Mouse (Mus musculus): ENCODE measurements around the gene Sec13. TPM values are rescaled to one million over a fixed set of nuclear protein-coding genes. Genes with fewer than 3 reads are reported as not detected.
"Not testable (repeated sequence)": the region's sequence is repeated elsewhere in the genome, so short reads cannot be mapped to it uniquely, and the experiment has no call there.

The Sec13 gene
- total RNA-seq, 2 experiments from 2014 or later, result 102 to 106 TPM

- DNase-seq; intact Hi-C loops (cut with DNase I): not testable (repeated sequence)
These were observed 27.2 kb downstream of the Sec13 start for GRCm38 (mm10) chr6:113713389-113713788.

- no peak for DNase-seq
- intact Hi-C loops (cut with DNase I), result no loop called here
These were observed 27.8 kb downstream of the Sec13 start for GRCm38 (mm10) chr6:113712718-113713117.

GRCm38 (mm10) chr6:113697222-113698205 is 43.0 kb downstream of the Sec13 start:
- DNase-seq, result peak in 1 of 2 experiments; percentile 68
- intact Hi-C loops (cut with DNase I), result loop anchor here (2.0 to 10.0 kb wide), 3 partner anchors 43 to 393 kb away; partner anchors contain the start of genes Brpf1, Irak2 and Sec13

GRCm38 (mm10) chr6:113696582-113697221 is 43.8 kb downstream of the Sec13 start, which contains the start of gene Tatdn2:
Tatdn2 (plus strand) TSS chr6:113697050.
- peak; percentile 97 to 98 for DNase-seq
- intact Hi-C loops (cut with DNase I), result loop anchor here (5.0 to 10.0 kb wide), 2 partner anchors 59 to 392 kb away; partner anchors contain the start of genes Brpf1 and Irak2

- peak; percentile 16 to 20 for DNase-seq
- intact Hi-C loops (cut with DNase I), result loop anchor here (5.0 to 10.0 kb wide), 2 partner anchors 59 to 391 kb away; partner anchors contain the start of genes Brpf1 and Irak2
These were observed 44.7 kb downstream of the Sec13 start for GRCm38 (mm10) chr6:113695766-113696355.

- no peak for DNase-seq
- intact Hi-C loops (cut with DNase I), result loop anchor here (5.0 to 10.0 kb wide), 2 partner anchors 58 to 390 kb away; partner anchors contain the start of genes Brpf1 and Irak2
These were observed 45.3 kb downstream of the Sec13 start for GRCm38 (mm10) chr6:113695203-113695602.

- no peak for DNase-seq
- intact Hi-C loops (cut with DNase I), result loop anchor here (10.0 kb wide), 1 partner anchor 389 kb away; the partner anchor contains the start of gene Brpf1
These were observed 47.2 kb downstream of the Sec13 start for GRCm38 (mm10) chr6:113693377-113693776.

GRCm38 (mm10) chr6:113692661-113693133 is 47.8 kb downstream of the Sec13 start:
- intact Hi-C loops (cut with DNase I), result loop anchor here (10.0 kb wide), 1 partner anchor 388 kb away; the partner anchor contains the start of gene Brpf1
- no peak for DNase-seq

GRCm38 (mm10) chr6:113691084-113691462 is 49.5 kb downstream of the Sec13 start:
- intact Hi-C loops (cut with DNase I), result loop anchor here (10.0 kb wide), 1 partner anchor 386 kb away; the partner anchor contains the start of gene Brpf1
- DNase-seq, result no peak

GRCm38 (mm10) chr6:113690400-113691083 is 50.0 kb downstream of the Sec13 start:
- peak; percentile 64 to 72 for DNase-seq
- intact Hi-C loops (cut with DNase I), result loop anchor here (10.0 kb wide), 1 partner anchor 386 kb away; the partner anchor contains the start of gene Brpf1

- intact Hi-C loops (cut with DNase I), result loop anchor here (10.0 kb wide), 1 partner anchor 385 kb away; the partner anchor contains the start of gene Brpf1
- peak; percentile 26 to 46 for DNase-seq
These were observed 50.5 kb downstream of the Sec13 start for GRCm38 (mm10) chr6:113690008-113690399.

- intact Hi-C loops (cut with DNase I), result no loop called here
These were observed 53.9 kb downstream of the Sec13 start for GRCm38 (mm10) chr6:113686551-113687125.

GRCm38 (mm10) chr6:113683081-113683825 is 57.3 kb downstream of the Sec13 start:
- no peak for DNase-seq
- intact Hi-C loops (cut with DNase I), result no loop called here

More at GRCm38 (mm10) chr6:113686551-113687125, 53.9 kb downstream of the Sec13 start:
- no peak for DNase-seq

- intact Hi-C loops (cut with DNase I), result loop anchor here (1.0 kb wide), 1 partner anchor 43 kb away; the partner anchor contains the start of gene Irak2
- peak; percentile 84 to 92 for DNase-seq
These were observed 59.3 kb downstream of the Sec13 start for GRCm38 (mm10) chr6:113681271-113681670.

GRCm38 (mm10) chr6:113679993-113680566 is 60.5 kb downstream of the Sec13 start:
- no peak for DNase-seq
- intact Hi-C loops (cut with DNase I), result no loop called here

- DNase-seq, result no peak
- intact Hi-C loops (cut with DNase I), result no loop called here
These were observed 62.1 kb downstream of the Sec13 start for GRCm38 (mm10) chr6:113678246-113679012.
